Mouse (Mus musculus) right cerebral cortex, adult 2 months (tissue): ENCODE measurements at regions not wholly inside any gene's neighbourhood (a gene's known extent, or its start where the extent isn't known, plus 50 kb on each side); places are given as distances from the start of the nearest gene placed in this dataset.
A peak's percentile ranks its signal among the peaks of the same experiment; 100 is the strongest.

Experiments used
- DNase-seq, 2 experiments: peaks; one replicate each; pipeline ENCODE4 v3.0.0; 2021 to 2022; ENCODE audit warnings: low spot score in 2 of 2

DNA sequence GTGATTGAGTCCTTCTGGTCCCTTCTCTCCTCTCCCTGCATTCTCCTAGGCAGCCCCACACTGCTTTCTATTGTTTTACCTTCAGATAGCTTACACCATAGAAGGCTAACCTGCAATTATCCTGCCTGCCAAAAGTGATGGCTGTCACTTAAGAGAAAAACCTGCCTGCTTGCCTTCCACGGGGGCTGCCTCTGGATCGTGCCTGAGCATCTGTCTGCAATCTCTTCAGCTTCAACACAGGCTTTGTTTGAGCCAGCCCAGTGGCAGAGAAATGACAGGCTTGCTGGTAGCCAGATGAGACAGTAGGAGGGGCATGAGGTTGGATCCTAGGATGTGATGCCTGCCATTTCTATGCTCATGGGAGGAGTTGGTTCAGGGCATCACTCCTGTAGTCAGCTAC lies 345.2 kb upstream of the Tshz3 start:
- no peak for DNase-seq

- DNase-seq, result no peak
These were observed 347.3 kb upstream of the Tshz3 start for GRCm38 (mm10) chr7:36350616-36351015.

- DNase-seq, result no peak
These were observed 349.7 kb upstream of the Tshz3 start for GRCm38 (mm10) chr7:36348195-36348594.

DNA sequence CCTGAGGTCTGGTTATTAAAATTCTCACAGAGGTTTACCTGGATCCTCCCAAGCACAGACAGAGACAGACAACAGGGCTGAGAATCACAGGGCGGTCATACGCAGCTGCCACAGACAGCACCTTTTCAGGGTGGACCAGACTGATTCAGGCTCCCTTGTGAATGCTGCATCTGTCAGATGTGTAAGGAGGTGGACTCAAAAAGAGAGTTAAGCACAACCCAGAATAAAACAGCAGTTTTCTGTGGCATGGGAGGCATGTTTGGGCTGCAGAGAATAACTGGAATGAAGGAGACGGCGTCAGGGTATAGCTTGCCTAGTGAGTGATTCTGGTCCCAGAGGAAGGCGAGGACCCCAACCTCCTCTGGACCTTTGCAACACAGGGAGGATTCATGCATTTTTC lies 363.1 kb upstream of the Tshz3 start:
- peak; percentile 17 to 24 for DNase-seq

- DNase-seq, result peak; percentile 8 to 16
These were observed 363.8 kb upstream of the Tshz3 start for GRCm38 (mm10) chr7:36334091-36334490.

DNA sequence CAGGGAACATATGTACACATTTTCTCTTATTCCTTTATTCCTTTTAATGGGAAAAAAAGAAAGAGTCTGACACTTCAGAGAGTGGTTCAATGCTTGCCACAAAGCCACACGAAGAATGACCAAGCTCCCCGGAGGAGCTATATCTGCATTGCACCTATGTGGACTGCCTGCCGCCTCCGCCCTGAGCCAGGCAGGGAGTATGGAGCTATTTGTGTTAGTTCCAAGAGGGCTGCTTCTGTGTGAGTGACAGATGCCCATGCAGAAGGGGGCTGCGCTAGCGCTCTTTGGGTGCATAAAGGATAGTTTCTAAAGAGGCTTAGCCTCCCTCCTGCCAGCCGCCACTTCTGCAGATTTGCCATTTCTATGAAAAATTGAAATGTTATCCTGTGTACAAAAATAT lies 365.3 kb upstream of the Tshz3 start:
- DNase-seq, result peak; percentile 11 to 16

DNA sequence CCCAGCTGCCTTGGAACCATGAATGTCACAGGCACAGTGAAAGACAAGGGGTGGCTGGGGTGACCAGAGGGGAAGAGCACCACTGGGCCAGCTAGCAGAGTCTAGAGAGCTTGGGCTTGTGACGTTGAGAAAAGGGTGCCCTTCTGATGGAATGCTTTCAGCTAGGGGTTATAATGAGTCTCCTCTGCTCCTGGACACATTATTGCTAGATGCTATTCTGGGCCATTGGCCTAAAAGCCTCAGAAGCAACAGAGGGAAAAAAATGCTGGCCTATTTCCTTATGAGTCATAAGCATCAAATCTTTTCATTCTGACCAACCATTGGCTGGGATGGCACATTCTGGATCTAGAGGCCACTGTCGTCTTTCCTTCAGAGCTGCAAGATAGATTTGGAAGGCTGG lies 369.8 kb upstream of the Tshz3 start:
- DNase-seq, result no peak

DNA sequence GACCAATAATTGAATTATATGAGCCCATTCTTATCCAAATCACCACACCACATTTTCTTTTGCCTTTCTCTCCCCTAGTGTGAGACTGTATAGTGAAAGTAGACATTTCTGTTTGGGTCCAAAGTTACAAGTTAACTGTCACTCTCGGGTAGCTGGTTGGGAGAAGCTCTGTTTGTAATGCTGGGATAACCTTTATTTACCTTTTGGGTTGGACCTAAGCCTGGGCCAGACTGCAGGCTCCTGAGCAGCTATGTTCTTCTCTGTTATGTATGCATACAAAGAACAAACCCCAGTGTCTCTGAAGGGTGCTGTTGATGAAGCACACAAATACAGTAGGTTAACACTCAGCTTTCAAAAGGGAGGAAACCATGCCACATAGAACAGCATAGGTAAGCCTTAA lies 373.9 kb upstream of the Tshz3 start:
- DNase-seq, result no peak

- DNase-seq, result no peak
These were observed 375.7 kb upstream of the Tshz3 start for GRCm38 (mm10) chr7:36322181-36322580.

GRCm38 (mm10) chr7:36317466-36318212 lies 380.3 kb upstream of the Tshz3 start:
- no peak for DNase-seq

DNA sequence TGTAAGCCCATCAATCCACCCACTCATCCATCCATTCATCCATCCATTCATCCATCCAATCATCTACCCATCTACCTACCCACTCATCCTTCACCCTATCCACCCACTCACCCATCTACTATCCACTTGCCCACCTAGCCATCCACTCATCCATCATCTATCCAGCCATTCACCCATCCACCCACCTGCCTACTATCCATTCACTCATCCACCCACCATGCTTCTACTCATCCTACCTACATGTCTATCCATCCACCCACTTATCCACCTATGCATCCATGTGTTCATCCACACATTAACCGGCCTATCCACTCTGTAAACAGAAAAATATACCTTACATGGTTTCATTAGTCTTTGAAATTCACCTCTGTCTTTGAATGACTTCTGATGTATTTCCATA lies 384.2 kb upstream of the Tshz3 start:
- DNase-seq, result no peak

- DNase-seq, result no peak
These were observed 387.9 kb upstream of the Tshz3 start for GRCm38 (mm10) chr7:36309761-36310605.

DNA sequence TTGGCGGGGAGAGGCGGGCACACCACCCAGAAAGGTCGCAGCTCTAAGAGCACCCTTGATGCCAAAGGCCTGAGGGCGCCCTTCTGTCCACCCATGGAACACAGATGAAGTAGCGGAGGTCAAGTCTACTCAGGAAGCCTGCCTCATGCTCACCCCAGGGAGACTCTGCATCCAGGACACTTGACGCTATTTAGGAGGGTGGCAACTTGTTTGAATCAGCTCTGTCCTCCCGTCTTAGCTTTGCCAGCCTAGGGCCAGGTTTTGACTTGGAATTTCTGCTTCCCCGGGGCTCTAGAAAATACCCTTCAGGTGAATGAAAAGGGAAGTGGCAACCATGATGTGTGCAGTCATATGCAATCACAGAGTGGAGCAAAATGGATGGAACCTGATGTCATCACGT lies 389.2 kb upstream of the Tshz3 start:
- no peak for DNase-seq

GRCm38 (mm10) chr7:36308106-36308620 lies 389.8 kb upstream of the Tshz3 start:
- DNase-seq, result peak; percentile 15 to 32

DNA sequence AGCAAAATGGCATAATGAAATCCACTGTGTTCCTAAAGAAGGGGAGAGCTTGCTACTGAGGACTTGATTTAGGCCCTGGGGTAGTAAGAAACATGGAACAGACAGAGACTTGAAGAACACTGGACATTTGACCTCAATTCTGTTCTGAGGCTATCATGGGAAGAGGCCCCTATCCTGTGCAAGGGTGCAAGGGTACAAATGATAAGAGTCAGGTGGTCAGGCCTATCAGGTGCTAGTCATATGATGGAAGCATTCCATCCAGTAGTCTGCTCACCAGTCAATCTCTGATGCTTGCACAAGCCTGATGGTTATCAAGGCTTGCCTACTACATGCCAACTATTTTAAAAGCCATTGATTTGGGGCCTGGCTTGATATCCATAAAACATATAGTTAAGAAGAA lies 420.6 kb upstream of the Tshz3 start:
- no peak for DNase-seq

- DNase-seq, result no peak
These were observed 429.0 kb upstream of the Tshz3 start for GRCm38 (mm10) chr7:36268966-36269365.

DNA sequence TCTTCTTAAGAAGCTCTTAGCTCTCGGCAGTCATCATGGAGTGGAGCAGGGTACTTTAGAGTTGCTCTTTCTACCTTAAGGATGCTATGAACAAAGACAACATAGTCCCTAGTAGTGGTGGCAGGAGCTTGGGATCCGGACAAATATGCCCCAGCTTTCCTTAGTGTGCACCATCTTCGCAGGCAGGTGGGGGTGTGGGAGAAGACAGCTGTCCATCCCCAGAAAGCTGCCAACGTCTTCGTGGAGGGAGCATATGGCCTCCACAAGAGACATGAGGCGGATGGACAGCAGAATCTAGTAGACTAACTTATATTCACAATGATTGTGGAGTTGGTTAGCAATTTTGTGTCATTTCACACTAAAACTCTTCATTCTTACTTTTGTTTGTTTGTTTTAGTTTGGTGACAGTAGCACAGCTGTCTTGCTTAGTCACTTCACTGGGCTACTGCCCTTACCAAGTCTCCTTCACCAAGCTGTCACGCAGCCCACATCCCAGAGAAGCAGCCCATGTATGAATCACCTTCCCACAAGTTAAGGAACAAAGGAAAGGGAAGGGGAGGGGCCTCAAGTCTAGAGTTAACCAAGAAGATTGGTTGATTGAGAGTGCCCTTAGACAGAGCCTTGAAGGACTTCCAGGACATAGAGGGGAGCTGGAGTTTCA lies 432.6 kb upstream of the Tshz3 start:
- peak in 1 of 2 experiments; percentile 13 for DNase-seq

- peak; percentile 9 to 19 for DNase-seq
These were observed 435.7 kb upstream of the Tshz3 start for GRCm38 (mm10) chr7:36262124-36262710.

- DNase-seq, result peak; percentile 73 to 75
These were observed 440.8 kb upstream of the Tshz3 start for GRCm38 (mm10) chr7:36257102-36257501.

DNA sequence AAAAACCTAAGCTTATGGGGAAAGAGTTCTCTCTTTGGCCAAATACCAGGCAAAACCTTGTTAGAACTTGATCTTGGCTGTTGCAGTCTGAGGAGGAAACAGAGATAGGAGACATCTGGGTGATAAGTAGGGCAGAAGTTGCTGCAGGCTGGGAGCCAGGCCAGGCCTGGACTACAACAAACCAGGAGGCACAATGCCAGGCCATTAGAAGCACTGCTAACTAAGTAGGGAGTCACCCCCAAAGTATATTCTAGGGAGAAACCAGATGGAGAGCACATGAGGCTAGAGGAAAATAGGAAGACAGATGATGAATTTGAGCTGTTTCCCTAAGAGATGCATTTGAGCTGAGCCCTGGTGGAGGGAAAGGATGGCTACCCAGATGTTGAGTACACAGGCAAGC lies 444.6 kb upstream of the Zfp507 start:
- DNase-seq, result no peak

GRCm38 (mm10) chr7:36236673-36237072 lies 433.9 kb upstream of the Zfp507 start:
- no peak for DNase-seq

GRCm38 (mm10) chr7:36229031-36229430 lies 426.2 kb upstream of the Zfp507 start:
- DNase-seq, result no peak
